Mouse (Mus musculus) ES-E14 (cell line): Measurements from ENCODE around the gene Pcnx2.

Source experiments
- CHD2 ChIP-seq: IDR thresholded peaks from 2 replicates; pipeline ENCODE4 v1.6.1; 2014; ENCODE audit warnings: mild to moderate bottlenecking, low read depth, low read length, inconsistent platforms
- HCFC1 ChIP-seq: IDR thresholded peaks from 2 replicates; pipeline ENCODE4 v1.6.1; 2012; ENCODE audit warnings: low read length, inconsistent platforms, borderline replicate concordance; ENCODE audit not compliant: insufficient read depth
- MAFK ChIP-seq: IDR thresholded peaks from 2 replicates; pipeline ENCODE4 v1.6.1; 2014; ENCODE audit warnings: mild to moderate bottlenecking, low read depth, low read length, inconsistent platforms; ENCODE audit not compliant: insufficient read depth
- ZC3H11A ChIP-seq: IDR thresholded peaks from 2 replicates; pipeline ENCODE4 v1.6.1; 2012; ENCODE audit warnings: low read depth, mild to moderate bottlenecking, inconsistent platforms, low read length, borderline replicate concordance
- ZNF384 ChIP-seq: IDR thresholded peaks from 2 replicates; pipeline ENCODE4 v1.6.1; 2012; ENCODE audit warnings: low read depth, low read length, inconsistent platforms

- no peak for TF ChIP-seq ZNF384
- TF ChIP-seq HCFC1: no peak
- no peak for TF ChIP-seq CHD2
- TF ChIP-seq MAFK: no peak
- no peak for TF ChIP-seq ZC3H11A
Observed at GRCm38 (mm10) chr8:125776800-125777199, 121.3 kb downstream of the Pcnx2 start.
